Mouse (Mus musculus) megakaryocyte, embryonic 14.5 days (primary cell): ENCODE data around the gene Sertad3.

Source experiments
- FLI1 ChIP-seq: IDR thresholded peaks from 2 replicates; pipeline ENCODE4 v1.6.1; 2012; ENCODE audit warnings: low read length, inconsistent platforms, mixed read lengths
- GATA1 ChIP-seq: IDR thresholded peaks from 3 replicates; pipeline ENCODE4 v1.6.1; 2012; ENCODE audit warnings: mixed read lengths, low read length, inconsistent platforms, borderline replicate concordance

DNA sequence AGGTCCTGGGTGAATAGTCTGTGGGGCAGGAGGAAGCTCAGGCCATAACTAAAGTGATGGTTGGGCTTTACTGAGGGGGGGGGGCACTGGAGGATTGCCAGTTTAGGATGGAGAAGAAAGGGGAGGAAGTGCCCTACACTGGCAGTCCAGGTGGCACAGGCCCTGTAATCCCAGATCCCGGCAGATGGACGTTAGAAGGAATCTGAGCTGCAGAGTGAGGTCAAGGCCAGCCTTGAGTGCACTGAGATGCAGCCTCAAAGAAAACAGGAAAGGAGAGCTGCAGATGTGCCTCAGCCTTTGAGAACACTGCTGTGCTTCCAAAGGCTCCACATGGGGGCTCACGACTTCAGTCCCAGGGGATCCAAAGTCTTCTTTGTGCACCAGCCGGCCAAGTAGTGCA is 5.9 kb upstream of the Sertad3 start:
- TF ChIP-seq GATA1 (no peak), FLI1 (no peak)
